Mouse (Mus musculus) brain, embryonic 14.5 days (tissue): ENCODE results near the gene Mcoln2.

ENCODE experiments used
- CTCF ChIP-seq: fragments of 200-500 bp; IDR thresholded peaks from 2 replicates; pipeline ENCODE4 v1.5.1; 2012; ENCODE audit warnings: inconsistent platforms, mild to moderate bottlenecking, moderate library complexity, borderline replicate concordance; ENCODE audit not compliant: insufficient read depth, insufficient read length; ENCODE audit errors: extremely low read depth
- POLR2A ChIP-seq: fragments of 200-500 bp; IDR thresholded peaks from 2 replicates; pipeline ENCODE4 v1.6.1; 2012; ENCODE audit warnings: mild to moderate bottlenecking, inconsistent platforms, borderline replicate concordance; ENCODE audit not compliant: poor library complexity, insufficient read depth, insufficient read length, severe bottlenecking; ENCODE audit errors: extremely low read depth

DNA sequence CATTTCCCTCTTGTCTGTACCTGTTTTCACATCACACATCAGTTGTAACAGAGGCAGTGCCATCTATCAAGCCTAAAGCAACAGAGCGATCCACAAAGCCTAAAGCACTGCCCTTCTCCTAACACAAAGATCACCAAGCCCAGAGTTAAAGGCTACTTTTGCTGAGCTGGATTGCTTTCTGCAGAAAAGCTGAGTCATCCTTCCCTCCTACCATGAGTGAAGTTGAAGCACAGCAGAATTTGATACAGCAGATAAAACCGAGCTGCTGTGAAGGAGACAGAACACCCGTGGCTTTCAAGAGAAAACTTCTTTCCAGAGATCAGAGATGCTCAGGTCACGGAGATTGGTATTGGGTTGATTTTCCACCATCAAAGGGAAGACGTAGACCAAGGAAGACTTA, 3.5 kb upstream of the Mcoln2 start:
- no peak for TF ChIP-seq CTCF
- no peak for TF ChIP-seq POLR2A
